14 mouse cellular contexts compared by ENCODE assay signal in the genomic region with DNA sequence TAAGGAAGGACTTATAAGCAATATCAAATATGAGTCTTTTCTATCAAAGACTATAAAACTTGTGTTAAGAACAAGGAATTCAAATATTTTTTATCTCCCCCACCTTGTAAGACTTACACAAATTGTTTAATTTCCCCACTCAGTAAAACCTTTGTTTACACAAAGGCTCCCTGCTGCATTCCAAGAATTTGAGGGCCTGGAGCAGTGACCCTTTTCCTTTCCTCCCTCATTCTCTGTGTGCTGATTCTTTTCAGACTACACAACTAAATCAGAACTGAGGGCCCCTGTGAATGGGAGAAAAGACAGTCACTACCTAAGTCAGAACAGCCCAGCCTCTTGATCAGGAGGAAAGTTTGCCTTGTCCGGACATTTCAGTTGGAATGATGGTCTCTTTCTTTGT. TPM values are rescaled to one million over a fixed set of nuclear protein-coding genes. Genes with fewer than 3 reads are reported as not detected.
DNase-seq lines count a peak whose midpoint lies in the region; ATAC-seq lines count a peak whose summit lies in the region.
"Had no signal": no experiment of that assay in that cellular context is flagged by ENCODE, and none has a peak within 500 bp of the region (broad histone marks: within the 10 kb centered on the region; RNA-seq: fewer than 3 reads in every experiment).

No protein-coding gene starts in this region.

- no peak for DNase-seq in forebrain, embryonic 10.5 days (ENCODE audit: extremely low spot score, low spot score)
- DNase-seq in forebrain, embryonic 11.5 days (ENCODE audit: low spot score) = no peak
- no peak for DNase-seq in kidney, postnatal 36 days
- peak; percentile 12 for DNase-seq in testis, postnatal 10 days (ENCODE audit: low spot score)
- no peak for DNase-seq in testis, postnatal 14 days (ENCODE audit: low spot score)
- DNase-seq in layer of hippocampus, adult 18-20 months (ENCODE audit: low spot score in 2 of 2) = no peak
- DNase-seq in adrenal gland, adult 18-20 months (ENCODE audit: low spot score in 2 of 2) = no peak
- DNase-seq: lung, postnatal 10 days; spleen, adult 18-20 months had no signal

- no peaks in the 10 kb centered on the region for H3K36me3 ChIP-seq in forebrain, embryonic 10.5 days (replicated peaks)
- no peaks in the 10 kb centered on the region for H3K36me3 ChIP-seq in forebrain, embryonic 11.5 days (ENCODE audit: control insufficient read depth, insufficient read depth, low read length)
- no peaks in the 10 kb centered on the region for H3K36me3 ChIP-seq in kidney, embryonic 14.5 days (ENCODE audit: control insufficient read depth, insufficient read depth, low read length)
- H3K36me3 ChIP-seq: G1E; hindbrain, embryonic 15.5 days had no signal

- H3K4me1 ChIP-seq in forebrain, embryonic 10.5 days = peaks cover 56% of the 10 kb centered on the region
- H3K4me1 ChIP-seq in forebrain, embryonic 11.5 days (replicated peaks; ENCODE audit: control insufficient read depth, insufficient read depth, low read length) = peaks cover 2% of the 10 kb centered on the region; the same call in 1 of the 2 replicates
- peaks cover 38% of the 10 kb centered on the region for H3K4me1 ChIP-seq in kidney, embryonic 14.5 days (ENCODE audit: control insufficient read depth, insufficient read depth, low read length)

- H3K9ac ChIP-seq in forebrain, embryonic 11.5 days (ENCODE audit: low read length) = no peak overlapping the region
- no peak overlapping the region for H3K9ac ChIP-seq in kidney, embryonic 14.5 days (ENCODE audit: low read depth, low read length)
- H3K9ac ChIP-seq: hindbrain, embryonic 15.5 days had no signal

- no peaks in the 10 kb centered on the region for H3K27me3 ChIP-seq in forebrain, embryonic 10.5 days (ENCODE audit: poor library complexity, severe bottlenecking)
- no peaks in the 10 kb centered on the region for H3K27me3 ChIP-seq in forebrain, embryonic 11.5 days (ENCODE audit: control insufficient read depth, insufficient read depth, low read length)
- no peaks in the 10 kb centered on the region for H3K27me3 ChIP-seq in kidney, embryonic 14.5 days (ENCODE audit: control insufficient read depth, insufficient read depth, low read length)
- H3K27me3 ChIP-seq: hindbrain, embryonic 15.5 days had no signal

- no peak overlapping the region for H3K4me3 ChIP-seq in forebrain, embryonic 10.5 days
- no peak overlapping the region for H3K4me3 ChIP-seq in forebrain, embryonic 11.5 days (ENCODE audit: low read depth, low read length)
- no peak overlapping the region for H3K4me3 ChIP-seq in kidney, embryonic 14.5 days (ENCODE audit: low read length)
- H3K4me3 ChIP-seq: hindbrain, embryonic 15.5 days had no signal

- 24% methylated on average over 1 of the region's 1 CpGs for WGBS in forebrain, embryonic 10.5 days
- 19% methylated on average over 1 of the region's 1 CpGs for WGBS in forebrain, embryonic 11.5 days
- 39% methylated on average over 1 of the region's 1 CpGs for WGBS in kidney, embryonic 14.5 days

- H3K9me3 ChIP-seq in forebrain, embryonic 10.5 days = no peaks in the 10 kb centered on the region
- no peaks in the 10 kb centered on the region for H3K9me3 ChIP-seq in forebrain, embryonic 11.5 days (ENCODE audit: control insufficient read depth, low read length)
- no peaks in the 10 kb centered on the region for H3K9me3 ChIP-seq in kidney, embryonic 14.5 days (ENCODE audit: control insufficient read depth, low read length)
- H3K9me3 ChIP-seq: G1E; hindbrain, embryonic 15.5 days had no signal

- H3K27ac ChIP-seq in forebrain, embryonic 10.5 days = peak overlapping the region; percentile 87
- no peak overlapping the region; the same call in 1 of the 2 replicates for H3K27ac ChIP-seq in forebrain, embryonic 11.5 days (ENCODE audit: low read depth, low read length)
- peak overlapping the region; percentile 93 for H3K27ac ChIP-seq in kidney, embryonic 14.5 days (ENCODE audit: low read depth, low read length)
- H3K27ac ChIP-seq: hindbrain, embryonic 15.5 days had no signal

- H3K4me2 ChIP-seq in forebrain, embryonic 11.5 days (ENCODE audit: low read depth, low read length, severe bottlenecking) = no peak overlapping the region
- no peak overlapping the region for H3K4me2 ChIP-seq in kidney, embryonic 14.5 days (replicated peaks; ENCODE audit: low read depth, low read length)
- H3K4me2 ChIP-seq: hindbrain, embryonic 15.5 days had no signal

- no peak for ATAC-seq in forebrain, embryonic 11.5 days (replicated peaks; ENCODE audit: low FRiP score)
- ATAC-seq in kidney, embryonic 14.5 days (ENCODE audit: low FRiP score, low TSS enrichment) = no peak

RNA-seq across cellular contexts. Expression of a gene that starts 5.9 kb away (rescaled TPM):
- polyA plus RNA-seq in forebrain, embryonic 10.5 days (2016; fragmentation: Nextera tagmentation; extraction: Ambion mirVana) = 10.7 and 12.0 TPM in 2 replicates
- polyA plus RNA-seq in forebrain, embryonic 11.5 days (2014; fragmentation: Nextera tagmentation; extraction: Ambion mirVana) = 8.7 and 9.8 TPM in 2 replicates
- 92.8 and 124 TPM in 2 replicates for polyA plus RNA-seq in kidney, embryonic 14.5 days (2014; fragmentation: Nextera tagmentation; extraction: Ambion mirVana)
- 1 to 10 TPM; 2.6 to 3.1 TPM for total RNA-seq in layer of hippocampus, adult 18-20 months (2021)
- 10 to 100 TPM; 17.0 to 24.2 TPM for total RNA-seq in adrenal gland, adult 18-20 months (2021)

RNA-seq across cellular contexts. Expression of a gene that starts 13.1 kb away (rescaled TPM):
- 0.46 and 1.4 TPM in 2 replicates for polyA plus RNA-seq in forebrain, embryonic 10.5 days (2016; fragmentation: Nextera tagmentation; extraction: Ambion mirVana)
- polyA plus RNA-seq in forebrain, embryonic 11.5 days (2014; fragmentation: Nextera tagmentation; extraction: Ambion mirVana) = 1.3 TPM in 1 of 2 replicates, not detected in the other
- 3.1 and 3.7 TPM in 2 replicates for polyA plus RNA-seq in kidney, embryonic 14.5 days (2014; fragmentation: Nextera tagmentation; extraction: Ambion mirVana)
- 1 to 10 TPM in 1 of 2 experiments, not detected in 1; 1.2 TPM for total RNA-seq in layer of hippocampus, adult 18-20 months (2021)
- total RNA-seq in adrenal gland, adult 18-20 months (2021) = 10 to 100 TPM in 1 of 2 experiments, under 1 TPM in 1; 0.83 to 10.2 TPM

RNA-seq across cellular contexts. Expression of a gene that starts 20.1 kb away (rescaled TPM):
- polyA plus RNA-seq in forebrain, embryonic 10.5 days (2016; fragmentation: Nextera tagmentation; extraction: Ambion mirVana) = 0.18 TPM in 1 of 2 replicates, not detected in the other
- polyA plus RNA-seq in forebrain, embryonic 11.5 days (2014; fragmentation: Nextera tagmentation; extraction: Ambion mirVana) = not detected in 2 replicates
- polyA plus RNA-seq in kidney, embryonic 14.5 days (2014; fragmentation: Nextera tagmentation; extraction: Ambion mirVana) = not detected in 2 replicates
- total RNA-seq in layer of hippocampus, adult 18-20 months (2021) = not detected
- total RNA-seq in adrenal gland, adult 18-20 months (2021) = not detected
- total RNA-seq: common myeloid progenitor, adult 5-6 weeks; layer of hippocampus, postnatal 14 days had no signal
- polyA plus RNA-seq: G1E; hindbrain, embryonic 15.5 days had no signal

RNA-seq across cellular contexts. Expression of a gene that starts 43.9 kb away (rescaled TPM):
- 0.33 and 1.1 TPM in 2 replicates for polyA plus RNA-seq in forebrain, embryonic 10.5 days (2016; fragmentation: Nextera tagmentation; extraction: Ambion mirVana)
- polyA plus RNA-seq in forebrain, embryonic 11.5 days (2014; fragmentation: Nextera tagmentation; extraction: Ambion mirVana) = 1.00 and 1.0 TPM in 2 replicates
- polyA plus RNA-seq in kidney, embryonic 14.5 days (2014; fragmentation: Nextera tagmentation; extraction: Ambion mirVana) = 3.2 and 3.5 TPM in 2 replicates
- not detected for total RNA-seq in layer of hippocampus, adult 18-20 months (2021)
- 10 to 100 TPM in 1 of 2 experiments, under 1 TPM in 1; 0.83 to 16.2 TPM for total RNA-seq in adrenal gland, adult 18-20 months (2021)
- total RNA-seq: common myeloid progenitor, adult 5-6 weeks; G1E had no signal
- polyA plus RNA-seq: G1E had no signal
